Mouse (Mus musculus): ENCODE data around the gene Myog. TPM values are rescaled to one million over a fixed set of nuclear protein-coding genes. Genes with fewer than 3 reads are reported as not detected.

Gene Myog
- polyA plus RNA-seq, 1 experiment from 2014 or later, result not detected

- Histone ChIP-seq H3K9ac (ENCODE audit: low read length) (no peak overlapping the region), H3K4me2 (no peak overlapping the region), H3K36me3 (ENCODE audit: control insufficient read depth, insufficient read depth, low read length) (no peaks in the 10 kb centered on the region), H3K27ac (ENCODE audit: low read depth, low read length) (no peak overlapping the region), H3K4me3 (ENCODE audit: low read depth, low read length) (no peak overlapping the region), H3K4me1 (ENCODE audit: control insufficient read depth, insufficient read depth, low read length) (no peaks in the 10 kb centered on the region), H3K9me3 (ENCODE audit: control insufficient read depth, low read length) (no peaks in the 10 kb centered on the region), H3K27me3 (ENCODE audit: control insufficient read depth, insufficient read depth, low read length) (no peaks in the 10 kb centered on the region)
- DNase-seq (ENCODE audit: low spot score, missing footprints) (no peak), ATAC-seq (ENCODE audit: low FRiP score) (no peak)
- WGBS, result 93% methylated on average over 6 of the region's 6 CpGs
Measured at GRCm38 (mm10) chr1:134264341-134264740, 25.4 kb upstream of the Myog start.

- Histone ChIP-seq H3K27ac (ENCODE audit: low read depth, low read length) (no peak overlapping the region), H3K27me3 (ENCODE audit: control insufficient read depth, insufficient read depth, low read length) (no peaks in the 10 kb centered on the region), H3K9ac (ENCODE audit: low read length) (no peak overlapping the region), H3K36me3 (ENCODE audit: control insufficient read depth, insufficient read depth, low read length) (no peaks in the 10 kb centered on the region), H3K4me3 (ENCODE audit: low read depth, low read length) (no peak overlapping the region), H3K4me2 (no peak overlapping the region), H3K9me3 (ENCODE audit: control insufficient read depth, low read length) (no peaks in the 10 kb centered on the region), H3K4me1 (ENCODE audit: control insufficient read depth, insufficient read depth, low read length) (no peaks in the 10 kb centered on the region)
- 56% methylated on average over 2 of the region's 2 CpGs for WGBS
- ATAC-seq (ENCODE audit: low FRiP score) (no peak), DNase-seq (ENCODE audit: low spot score, missing footprints) (no peak)
Measured at GRCm38 (mm10) chr1:134265797-134266196, 24.0 kb upstream of the Myog start.

DNA sequence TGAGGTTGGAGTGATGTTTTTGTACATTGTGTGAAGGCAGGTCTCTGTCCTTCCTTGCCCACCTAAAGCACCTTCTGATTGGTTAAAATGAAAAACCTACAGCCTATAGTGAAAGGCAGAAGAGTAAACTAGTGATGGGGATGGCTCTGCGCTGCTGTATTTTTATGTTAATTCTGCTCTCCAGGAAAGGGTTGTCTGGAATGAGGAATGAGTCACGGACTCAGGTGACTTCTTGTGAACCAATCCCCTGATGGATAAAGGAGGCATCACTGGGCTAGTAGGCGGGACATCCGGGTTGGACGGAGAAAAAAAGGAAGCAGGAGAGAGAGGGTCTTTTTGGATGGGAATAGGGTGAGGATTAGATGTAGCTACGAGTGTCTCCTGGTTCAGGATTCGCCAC is 19.8 kb upstream of the Myog start:
- Histone ChIP-seq H3K9me3 (ENCODE audit: control insufficient read depth, low read length) (no peaks in the 10 kb centered on the region), H3K4me2 (no peak overlapping the region), H3K4me3 (ENCODE audit: low read depth, low read length) (no peak overlapping the region), H3K36me3 (ENCODE audit: control insufficient read depth, insufficient read depth, low read length) (no peaks in the 10 kb centered on the region), H3K9ac (ENCODE audit: low read length) (no peak overlapping the region), H3K27ac (ENCODE audit: low read depth, low read length) (no peak overlapping the region), H3K27me3 (ENCODE audit: control insufficient read depth, insufficient read depth, low read length) (no peaks in the 10 kb centered on the region), H3K4me1 (ENCODE audit: control insufficient read depth, insufficient read depth, low read length) (no peaks in the 10 kb centered on the region)
- WGBS, result 61% methylated on average over 7 of the region's 7 CpGs
- no peak for ATAC-seq (ENCODE audit: low FRiP score)
- DNase-seq (ENCODE audit: low spot score, missing footprints), result no peak

GRCm38 (mm10) chr1:134272754-134273250 is 17.0 kb upstream of the Myog start:
- Histone ChIP-seq H3K27me3 (ENCODE audit: control insufficient read depth, insufficient read depth, low read length) (no peaks in the 10 kb centered on the region), H3K36me3 (ENCODE audit: control insufficient read depth, insufficient read depth, low read length) (no peaks in the 10 kb centered on the region), H3K4me1 (ENCODE audit: control insufficient read depth, insufficient read depth, low read length) (no peaks in the 10 kb centered on the region), H3K4me3 (ENCODE audit: low read depth, low read length) (no peak overlapping the region), H3K4me2 (no peak overlapping the region), H3K9ac (ENCODE audit: low read length) (no peak overlapping the region), H3K27ac (ENCODE audit: low read depth, low read length) (no peak overlapping the region), H3K9me3 (ENCODE audit: control insufficient read depth, low read length) (no peaks in the 10 kb centered on the region)
- ATAC-seq (ENCODE audit: low FRiP score), result no peak
- DNase-seq (ENCODE audit: low spot score, missing footprints), result no peak
- WGBS, result 46% methylated on average over 5 of the region's 5 CpGs

DNA sequence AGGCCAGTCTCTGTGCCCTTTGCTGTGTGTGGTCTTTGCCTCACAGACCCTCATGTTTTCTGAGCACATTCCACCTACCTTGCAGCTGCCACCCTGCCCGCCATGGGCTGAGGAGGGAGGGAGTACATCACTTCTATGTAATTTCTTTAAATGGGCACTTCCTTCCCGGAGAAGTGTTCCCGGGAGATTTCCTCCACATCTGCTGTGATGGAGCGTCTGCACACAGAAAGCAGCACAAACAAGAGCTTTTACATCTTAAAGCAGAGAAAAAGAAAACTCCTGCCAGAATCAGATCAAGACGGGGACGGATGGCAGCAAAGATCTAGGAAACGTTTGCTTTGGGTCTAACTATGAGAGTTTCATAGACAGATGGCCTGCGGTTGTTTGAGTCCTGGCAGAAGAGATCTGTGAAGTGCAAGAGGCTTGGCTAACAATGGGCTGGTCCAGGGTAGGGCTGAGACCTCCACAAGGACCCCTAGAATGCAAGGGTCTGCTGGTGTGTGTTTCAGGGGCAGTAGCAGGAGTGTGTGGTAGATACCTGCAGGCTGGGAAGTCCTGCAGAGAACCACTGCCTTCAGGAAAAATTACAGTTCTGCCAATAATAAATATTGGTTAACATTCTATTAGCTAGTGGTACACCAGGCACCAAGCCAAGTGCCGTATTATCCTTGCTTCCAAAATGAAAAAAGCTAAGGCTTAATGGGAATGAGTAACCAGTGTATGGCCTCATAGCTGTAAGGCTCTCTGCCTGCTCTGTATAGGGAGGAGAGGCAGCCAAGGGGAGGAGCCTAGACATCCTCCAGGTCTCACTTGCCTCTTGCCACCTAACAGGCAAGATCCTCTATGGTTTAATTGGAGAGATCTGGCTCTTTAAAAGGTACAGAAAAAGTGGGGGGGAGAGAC is 16.0 kb upstream of the Myog start:
- no peak for ATAC-seq (ENCODE audit: low FRiP score)
- 73% methylated on average over 9 of the region's 9 CpGs for WGBS
- no peak for DNase-seq (ENCODE audit: low spot score, missing footprints)
- Histone ChIP-seq H3K27ac (ENCODE audit: low read depth, low read length) (no peak overlapping the region), H3K4me2 (no peak overlapping the region), H3K4me1 (ENCODE audit: control insufficient read depth, insufficient read depth, low read length) (no peaks in the 10 kb centered on the region), H3K27me3 (ENCODE audit: control insufficient read depth, insufficient read depth, low read length) (no peaks in the 10 kb centered on the region), H3K9ac (ENCODE audit: low read length) (no peak overlapping the region), H3K36me3 (ENCODE audit: control insufficient read depth, insufficient read depth, low read length) (no peaks in the 10 kb centered on the region), H3K4me3 (ENCODE audit: low read depth, low read length) (no peak overlapping the region), H3K9me3 (ENCODE audit: control insufficient read depth, low read length) (no peaks in the 10 kb centered on the region)

GRCm38 (mm10) chr1:134274483-134274920 is 15.3 kb upstream of the Myog start:
- WGBS, result 87% methylated on average over 7 of the region's 7 CpGs
- H3K27ac ChIP-seq (ENCODE audit: low read depth, low read length), result no peak overlapping the region
- ATAC-seq (ENCODE audit: low FRiP score) (no peak), DNase-seq (ENCODE audit: low spot score, missing footprints) (no peak)
- H3K9me3 ChIP-seq (ENCODE audit: control insufficient read depth, low read length), result no peaks in the 10 kb centered on the region
- H3K4me3 ChIP-seq (ENCODE audit: low read depth, low read length), result no peak overlapping the region
- H3K36me3 ChIP-seq (ENCODE audit: control insufficient read depth, insufficient read depth, low read length), result no peaks in the 10 kb centered on the region
- H3K4me1 ChIP-seq (ENCODE audit: control insufficient read depth, insufficient read depth, low read length), result no peaks in the 10 kb centered on the region
- H3K27me3 ChIP-seq (ENCODE audit: control insufficient read depth, insufficient read depth, low read length), result no peaks in the 10 kb centered on the region
- no peak overlapping the region for H3K4me2 ChIP-seq
- no peak overlapping the region for H3K9ac ChIP-seq (ENCODE audit: low read length)

- no peaks in the 10 kb centered on the region for H3K9me3 ChIP-seq (ENCODE audit: control insufficient read depth, low read length)
- ATAC-seq (ENCODE audit: low FRiP score), result no peak
- no peaks in the 10 kb centered on the region for H3K36me3 ChIP-seq (ENCODE audit: control insufficient read depth, insufficient read depth, low read length)
- no peaks in the 10 kb centered on the region for H3K4me1 ChIP-seq (ENCODE audit: control insufficient read depth, insufficient read depth, low read length)
- H3K4me3 ChIP-seq (ENCODE audit: low read depth, low read length), result no peak overlapping the region
- no peaks in the 10 kb centered on the region for H3K27me3 ChIP-seq (ENCODE audit: control insufficient read depth, insufficient read depth, low read length)
- no peak overlapping the region for H3K9ac ChIP-seq (ENCODE audit: low read length)
- no peak for DNase-seq (ENCODE audit: low spot score, missing footprints)
- H3K27ac ChIP-seq (ENCODE audit: low read depth, low read length), result no peak overlapping the region
- 82% methylated on average over 13 of the region's 13 CpGs for WGBS
- H3K4me2 ChIP-seq, result no peak overlapping the region
Measured at GRCm38 (mm10) chr1:134275616-134276464, 13.9 kb upstream of the Myog start.

- H3K4me2 ChIP-seq, result no peak overlapping the region
- H3K4me1 ChIP-seq (ENCODE audit: control insufficient read depth, insufficient read depth, low read length), result no peaks in the 10 kb centered on the region
- no peak overlapping the region for H3K4me3 ChIP-seq (ENCODE audit: low read depth, low read length)
- DNase-seq (ENCODE audit: low spot score, missing footprints), result no peak
- no peak for ATAC-seq (ENCODE audit: low FRiP score)
- no peaks in the 10 kb centered on the region for H3K36me3 ChIP-seq (ENCODE audit: control insufficient read depth, insufficient read depth, low read length)
- WGBS, result 82% methylated on average over 7 of the region's 7 CpGs
- no peak overlapping the region for H3K9ac ChIP-seq (ENCODE audit: low read length)
- H3K27ac ChIP-seq (ENCODE audit: low read depth, low read length), result no peak overlapping the region
- no peaks in the 10 kb centered on the region for H3K27me3 ChIP-seq (ENCODE audit: control insufficient read depth, insufficient read depth, low read length)
- no peaks in the 10 kb centered on the region for H3K9me3 ChIP-seq (ENCODE audit: control insufficient read depth, low read length)
Measured at GRCm38 (mm10) chr1:134276823-134277222, 13.0 kb upstream of the Myog start.

DNA sequence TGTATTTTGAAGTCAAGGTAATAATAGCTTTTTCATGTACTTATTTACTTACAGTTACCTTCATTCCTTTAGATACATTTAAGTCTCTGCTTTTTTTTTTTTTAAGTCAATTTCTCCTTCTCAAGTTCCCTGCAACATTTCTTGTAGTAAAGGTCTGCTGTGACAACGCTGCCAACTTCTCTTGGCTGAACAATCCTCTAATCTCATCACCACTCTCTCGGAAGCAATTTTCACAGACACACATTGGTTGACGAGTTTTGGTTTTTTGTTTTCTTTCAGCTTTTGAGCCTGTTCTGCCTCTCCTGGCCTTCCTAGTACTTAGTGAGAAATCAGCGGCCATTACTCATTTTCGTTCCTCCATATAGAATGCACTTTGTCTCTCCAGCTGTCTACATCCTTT is 9.6 kb upstream of the Myog start:
- Histone ChIP-seq H3K36me3 (ENCODE audit: control insufficient read depth, insufficient read depth, low read length) (no peaks in the 10 kb centered on the region), H3K4me3 (ENCODE audit: low read depth, low read length) (no peak overlapping the region), H3K9me3 (ENCODE audit: control insufficient read depth, low read length) (no peaks in the 10 kb centered on the region), H3K4me2 (no peak overlapping the region), H3K9ac (ENCODE audit: low read length) (no peak overlapping the region), H3K27me3 (ENCODE audit: control insufficient read depth, insufficient read depth, low read length) (no peaks in the 10 kb centered on the region), H3K4me1 (ENCODE audit: control insufficient read depth, insufficient read depth, low read length) (no peaks in the 10 kb centered on the region), H3K27ac (ENCODE audit: low read depth, low read length) (no peak overlapping the region)
- WGBS, result 70% methylated on average over 5 of the region's 5 CpGs
- ATAC-seq (ENCODE audit: low FRiP score), result no peak
- DNase-seq (ENCODE audit: low spot score, missing footprints), result no peak
